Mouse (Mus musculus): Measurements from ENCODE around the gene Utp15.

The Utp15 gene

GRCm38 (mm10) chr13:98206546-98206870 is 56.3 kb downstream of the Utp15 start:
- ChIA-PET CTCF (interaction anchor here (0.6 to 2.1 kb wide), 14 partner anchors 9 to 394 kb away, joined by 3 to 18 read pairs (median 4); no protein-coding TSS in a partner anchor), POLR2A (interaction anchor here in 2 of 4 experiments (0.6 to 1.5 kb wide), 5 partner anchors 9 to 85 kb away, joined by 3 to 9 read pairs (median 4); no protein-coding TSS in a partner anchor)

GRCm38 (mm10) chr13:98205771-98206545 is 56.9 kb downstream of the Utp15 start, which contains the start of gene Arhgef28:
TSS of gene Arhgef28 (minus strand) at chr13:98206439.
- ChIA-PET POLR2A (interaction anchor here in 2 of 4 experiments (0.6 to 1.5 kb wide), 7 partner anchors 8 to 88 kb away, joined by 3 to 9 read pairs (median 4); no protein-coding TSS in a partner anchor), CTCF (interaction anchor here (0.5 to 2.1 kb wide), 17 partner anchors 9 to 395 kb away, joined by 3 to 18 read pairs (median 4); no protein-coding TSS in a partner anchor)

GRCm38 (mm10) chr13:98205111-98205510 is 57.7 kb downstream of the Utp15 start:
- POLR2A ChIA-PET: interaction anchor here in 2 of 4 experiments (0.6 to 1.4 kb wide), 3 partner anchors 12 to 175 kb away, joined by 3 to 12 read pairs (median 4); no protein-coding TSS in a partner anchor
- CTCF ChIA-PET: interaction anchor here in 3 of 4 experiments (1.0 to 1.8 kb wide), 3 partner anchors 10 to 174 kb away, joined by 3 to 7 read pairs (median 5); no protein-coding TSS in a partner anchor

- ChIA-PET POLR2A (no interaction called here), CTCF (no interaction called here)
Measured at GRCm38 (mm10) chr13:98204371-98204770, 58.5 kb downstream of the Utp15 start.

GRCm38 (mm10) chr13:98201436-98201835 is 61.4 kb downstream of the Utp15 start:
- POLR2A ChIA-PET: no interaction called here
- CTCF ChIA-PET: no interaction called here
